Mouse (Mus musculus): ENCODE data around the gene Nol11. TPM values are rescaled to one million over a fixed set of nuclear protein-coding genes. Genes with fewer than 3 reads are reported as not detected.
"Not testable (repeated sequence)": the region's sequence is repeated elsewhere in the genome, so short reads cannot be mapped to it uniquely, and the experiment has no call there.

Gene Nol11
- total and polyA plus RNA-seq, 3 experiments, result 8.2 to 18.6 (median 18.3) TPM

DNA sequence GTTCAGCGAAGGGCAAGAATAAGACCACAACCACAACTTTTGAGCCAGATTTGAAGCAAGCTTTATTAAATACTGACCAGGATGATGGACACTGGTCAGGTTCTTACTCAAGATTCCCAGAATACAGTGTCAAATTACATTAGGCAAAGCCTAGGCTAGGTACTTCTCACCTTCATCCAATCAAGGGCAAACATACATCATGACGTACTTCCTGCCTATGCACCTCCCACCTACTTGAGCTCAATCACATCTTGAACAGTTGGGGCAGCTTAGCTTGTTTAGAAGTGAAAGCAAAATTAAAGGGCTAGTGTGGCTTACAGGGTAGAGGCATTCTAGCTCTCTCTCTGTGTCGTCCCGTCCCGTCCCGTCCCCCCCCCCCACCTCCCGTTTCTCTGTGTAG lies 34.8 kb downstream of the Nol11 start:
- no peak overlapping the region for H3K4me3 ChIP-seq

GRCm38 (mm10) chr11:107153645-107154044 lies 35.5 kb downstream of the Nol11 start:
- Histone ChIP-seq H3K4me3 (no peak overlapping the region), H3K9ac (ENCODE audit: low read depth, low read length) (no peak overlapping the region), H3K27me3 (ENCODE audit: control insufficient read depth, insufficient read depth, low read length) (peaks cover 1% of the 10 kb centered on the region; the same call in 1 of the 2 replicates), H3K27ac (no peak overlapping the region), H3K79me2 (replicated peaks; ENCODE audit: control insufficient read depth, insufficient read depth, low read length) (no peaks in the 10 kb centered on the region; the same call in 1 of the 2 replicates), H3K4me1 (ENCODE audit: control insufficient read depth, insufficient read depth, low read length) (no peaks in the 10 kb centered on the region), H3K36me3 (ENCODE audit: control insufficient read depth, insufficient read depth, low read length) (no peaks in the 10 kb centered on the region)
- no peak for DNase-seq
- intact Hi-C loops (cut with DNase I), result no loop called here
- no peak for TF ChIP-seq CTCF (IDR thresholded peaks at IDR 0.05)
- TF ChIP-seq POLR2A (IDR thresholded peaks at IDR 0.05; ENCODE audit: insufficient read depth, low read depth, low read length), result no peak
- TF ChIP-seq EP300 (IDR thresholded peaks at IDR 0.05; ENCODE audit: insufficient read depth, low read depth, low read length), result no peak
- WGBS, result 70% methylated on average over 5 of the region's 5 CpGs

More for the DNA sequence above, 34.8 kb downstream of the Nol11 start:
- Histone ChIP-seq H3K36me3 (ENCODE audit: control insufficient read depth, insufficient read depth, low read length) (no peaks in the 10 kb centered on the region), H3K4me1 (ENCODE audit: control insufficient read depth, insufficient read depth, low read length) (no peaks in the 10 kb centered on the region), H3K27ac (no peak overlapping the region), H3K79me2 (replicated peaks; ENCODE audit: control insufficient read depth, insufficient read depth, low read length) (no peaks in the 10 kb centered on the region; the same call in 1 of the 2 replicates), H3K27me3 (ENCODE audit: control insufficient read depth, insufficient read depth, low read length) (peaks cover 1% of the 10 kb centered on the region; the same call in 1 of the 2 replicates), H3K9ac (ENCODE audit: low read depth, low read length) (no peak overlapping the region)
- DNase-seq, result no peak
- WGBS, result 67% methylated on average over 7 of the region's 7 CpGs
- intact Hi-C loops (cut with DNase I), result no loop called here
- no peak for TF ChIP-seq CTCF (IDR thresholded peaks at IDR 0.05)
- no peak for TF ChIP-seq EP300 (IDR thresholded peaks at IDR 0.05; ENCODE audit: insufficient read depth, low read depth, low read length)
- TF ChIP-seq POLR2A (IDR thresholded peaks at IDR 0.05; ENCODE audit: insufficient read depth, low read depth, low read length), result no peak

DNA sequence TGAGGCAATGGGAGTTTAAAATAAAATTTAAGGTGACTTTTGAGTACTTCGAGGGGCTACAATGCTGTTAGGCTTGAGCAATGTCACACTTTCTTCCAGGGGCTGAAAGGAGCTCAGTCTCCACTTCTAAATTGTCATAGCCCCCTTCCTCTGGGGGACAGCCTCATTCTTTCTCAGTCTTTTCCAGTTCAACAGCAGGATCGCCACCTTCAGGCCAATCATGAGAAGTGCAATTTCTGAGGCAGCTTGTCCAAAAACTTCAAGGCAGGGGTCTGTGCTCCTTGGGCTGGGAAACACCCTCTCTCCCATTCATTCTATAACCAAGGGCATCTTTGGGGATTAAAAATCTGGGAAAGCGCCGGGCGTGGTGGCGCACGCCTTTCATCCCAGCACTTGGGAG lies 37.4 kb downstream of the Nol11 start:
- Histone ChIP-seq H3K4me1 (ENCODE audit: control insufficient read depth, insufficient read depth, low read length) (peaks cover 2% of the 10 kb centered on the region; the same call in 1 of the 2 replicates), H3K4me3 (no peak overlapping the region), H3K27ac (no peak overlapping the region), H3K27me3 (ENCODE audit: control insufficient read depth, insufficient read depth, low read length) (peaks cover 1% of the 10 kb centered on the region; the same call in 1 of the 2 replicates), H3K36me3 (ENCODE audit: control insufficient read depth, insufficient read depth, low read length) (no peaks in the 10 kb centered on the region), H3K9ac (ENCODE audit: low read depth, low read length) (no peak overlapping the region), H3K79me2 (replicated peaks; ENCODE audit: control insufficient read depth, insufficient read depth, low read length) (no peaks in the 10 kb centered on the region; the same call in 1 of the 2 replicates)
- intact Hi-C loops (cut with DNase I), result no loop called here
- DNase-seq, result no peak
- TF ChIP-seq CTCF (IDR thresholded peaks at IDR 0.05) (peak; percentile 68), POLR2A (IDR thresholded peaks at IDR 0.05; ENCODE audit: insufficient read depth, low read depth, low read length) (no peak)
- 80% methylated on average over 7 of the region's 7 CpGs for WGBS

DNA sequence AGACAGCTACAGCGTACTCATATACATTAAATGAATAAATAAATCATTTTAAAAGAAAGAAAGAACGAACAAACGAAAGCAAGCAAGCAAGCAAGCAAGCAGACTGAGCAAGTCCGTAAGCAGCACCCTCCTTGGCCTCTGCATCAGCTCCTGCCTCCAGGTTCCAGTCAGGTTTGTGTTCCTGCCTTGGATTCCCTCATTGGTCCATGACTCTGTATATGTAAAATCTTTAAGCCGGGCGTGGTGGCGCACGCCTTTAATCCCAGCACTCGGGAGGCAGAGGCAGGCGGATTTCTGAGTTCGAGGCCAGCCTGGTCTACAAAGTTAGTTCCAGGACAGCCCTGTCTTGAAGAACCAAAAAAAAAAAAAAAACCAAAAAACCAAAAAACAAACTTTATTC lies 45.2 kb downstream of the Nol11 start:
- H3K79me2 ChIP-seq (replicated peaks; ENCODE audit: control insufficient read depth, insufficient read depth, low read length); H3K27me3 ChIP-seq (ENCODE audit: control insufficient read depth, insufficient read depth, low read length); H3K27ac ChIP-seq; H3K9ac ChIP-seq (ENCODE audit: low read depth, low read length); H3K4me1 ChIP-seq (ENCODE audit: control insufficient read depth, insufficient read depth, low read length); DNase-seq; H3K36me3 ChIP-seq (ENCODE audit: control insufficient read depth, insufficient read depth, low read length); intact Hi-C loops (cut with DNase I); H3K4me3 ChIP-seq: not testable (repeated sequence)
- WGBS, result 95% methylated on average over 11 of the region's 11 CpGs

- WGBS, result 82% methylated on average over 2 of the region's 2 CpGs
- H3K79me2 ChIP-seq (replicated peaks; ENCODE audit: control insufficient read depth, insufficient read depth, low read length), result no peaks in the 10 kb centered on the region
- no peak for DNase-seq
- no peak overlapping the region for H3K4me3 ChIP-seq
- intact Hi-C loops (cut with DNase I), result no loop called here
- H3K27me3 ChIP-seq (ENCODE audit: control insufficient read depth, insufficient read depth, low read length), result no peaks in the 10 kb centered on the region
- H3K27ac ChIP-seq, result no peak overlapping the region
- H3K36me3 ChIP-seq (ENCODE audit: control insufficient read depth, insufficient read depth, low read length), result no peaks in the 10 kb centered on the region
- TF ChIP-seq EP300 (IDR thresholded peaks at IDR 0.05; ENCODE audit: insufficient read depth, low read depth, low read length) (no peak), POLR2A (IDR thresholded peaks at IDR 0.05; ENCODE audit: insufficient read depth, low read depth, low read length) (no peak), CTCF (IDR thresholded peaks at IDR 0.05) (no peak)
- H3K9ac ChIP-seq (ENCODE audit: low read depth, low read length), result no peak overlapping the region
- no peaks in the 10 kb centered on the region for H3K4me1 ChIP-seq (ENCODE audit: control insufficient read depth, insufficient read depth, low read length)
These were observed 46.8 kb downstream of the Nol11 start for GRCm38 (mm10) chr11:107142382-107142781.

DNA sequence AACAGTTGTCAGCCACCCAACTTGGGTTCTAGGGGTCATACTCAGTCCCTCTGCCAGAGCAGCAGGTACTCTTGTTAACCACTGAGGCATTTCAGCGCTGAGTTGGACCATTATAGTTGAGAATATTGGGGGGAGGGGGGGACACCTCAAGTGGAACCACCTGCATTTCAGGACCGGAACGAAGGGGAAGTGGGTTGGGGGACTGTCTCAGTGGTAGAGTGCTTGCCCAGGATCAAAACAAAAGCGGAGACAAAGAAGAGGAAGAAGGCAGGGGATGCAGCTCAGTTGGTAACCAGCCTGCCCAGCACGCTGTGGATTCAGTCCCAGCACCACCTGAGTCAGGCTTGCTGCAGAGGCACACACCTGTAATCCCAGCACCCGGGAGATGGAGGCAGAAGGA lies 48.4 kb downstream of the Nol11 start:
- no peaks in the 10 kb centered on the region for H3K36me3 ChIP-seq (ENCODE audit: control insufficient read depth, insufficient read depth, low read length)
- no peaks in the 10 kb centered on the region for H3K27me3 ChIP-seq (ENCODE audit: control insufficient read depth, insufficient read depth, low read length)
- H3K9ac ChIP-seq (ENCODE audit: low read depth, low read length), result no peak overlapping the region
- H3K27ac ChIP-seq, result no peak overlapping the region
- H3K4me3 ChIP-seq, result no peak overlapping the region
- 38% methylated on average over 6 of the region's 6 CpGs for WGBS
- DNase-seq, result no peak
- TF ChIP-seq POLR2A (IDR thresholded peaks at IDR 0.05; ENCODE audit: insufficient read depth, low read depth, low read length), result no peak
- no peak for TF ChIP-seq EP300 (IDR thresholded peaks at IDR 0.05; ENCODE audit: insufficient read depth, low read depth, low read length)
- no peak for TF ChIP-seq CTCF (IDR thresholded peaks at IDR 0.05)
- H3K79me2 ChIP-seq (replicated peaks; ENCODE audit: control insufficient read depth, insufficient read depth, low read length), result no peaks in the 10 kb centered on the region
- H3K4me1 ChIP-seq (ENCODE audit: control insufficient read depth, insufficient read depth, low read length), result no peaks in the 10 kb centered on the region
- intact Hi-C loops (cut with DNase I), result no loop called here
